Mouse (Mus musculus) embryonic fibroblast, embryonic 13.5 days (primary cell): ENCODE results near the gene Fam166a.

Experiments
- CTCF ChIP-seq: IDR thresholded peaks from 2 replicates; pipeline ENCODE4 v1.5.1; 2011; ENCODE audit warnings: mild to moderate bottlenecking, control low read depth, low read length, moderate library complexity, borderline replicate concordance; ENCODE audit not compliant: insufficient read depth
- POLR2A ChIP-seq: IDR thresholded peaks from 2 replicates; pipeline ENCODE4 v1.6.1; 2011; ENCODE audit warnings: low read depth, mild to moderate bottlenecking, control low read depth, low read length, moderate library complexity

GRCm38 (mm10) chr2:25186575-25186930, 32.0 kb upstream of the Fam166a start:
- TF ChIP-seq POLR2A (no peak), CTCF (no peak)
